Mouse (Mus musculus): ENCODE results near the gene Asb10.

DNA sequence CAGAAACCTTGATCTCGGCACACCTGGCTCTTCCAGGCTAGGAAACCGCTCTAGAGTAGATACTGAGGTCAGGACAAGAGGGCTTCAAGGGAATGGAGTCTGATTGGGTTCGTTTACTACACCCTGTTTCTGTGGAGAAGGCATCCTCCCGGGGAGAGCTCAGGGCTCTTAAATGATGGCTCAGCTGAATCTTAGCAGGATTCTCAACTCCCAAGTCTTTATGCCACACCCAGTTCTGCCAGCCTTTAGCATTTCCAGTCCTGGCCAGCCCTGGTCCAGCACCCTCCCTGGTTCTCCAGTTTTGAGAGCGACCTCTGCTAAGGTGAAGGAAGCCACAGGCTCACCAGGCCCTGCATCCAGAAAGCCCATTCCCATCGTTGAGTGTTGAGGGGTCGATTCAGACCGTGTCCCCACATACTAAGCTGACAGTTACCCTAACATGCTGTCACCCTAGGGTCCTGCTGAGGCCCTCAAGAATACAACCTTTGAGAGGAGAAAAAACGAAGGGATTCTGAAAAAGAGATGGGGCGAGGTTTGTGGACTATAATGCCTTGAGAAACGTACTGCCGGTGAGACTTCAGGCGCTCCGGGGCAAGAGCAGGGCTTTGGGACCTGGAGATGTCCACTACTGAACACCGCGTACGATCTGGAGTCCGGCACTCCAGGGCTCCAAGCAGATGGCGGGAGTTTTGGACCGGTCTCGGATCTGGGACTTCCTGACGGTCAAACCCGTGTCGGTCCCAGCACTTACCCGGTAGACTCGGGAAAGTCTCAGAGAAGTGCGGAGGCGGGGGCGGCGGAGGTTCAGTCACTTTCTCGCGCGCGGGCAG is 15.2 kb downstream of the Asb10 start:
- no peak for TF ChIP-seq EP300 (IDR thresholded peaks at IDR 0.05)
- TF ChIP-seq CTCF (IDR thresholded peaks at IDR 0.05), result no peak
